Mouse (Mus musculus) limb, embryonic 12.5 days (tissue): Measurements from ENCODE around the gene Wbp1. TPM values are rescaled to one million over a fixed set of nuclear protein-coding genes. Genes with fewer than 3 reads are reported as not detected.
A peak's percentile ranks its signal among the peaks of the same experiment; 100 is the strongest.

ENCODE experiments used
- ATAC-seq: fragments of 200-750 bp; cut with Nextera tagmentation; 2 replicates; pipeline ENCODE4 v1.8.0; 2017; ENCODE audit warnings: low read depth, moderate TSS enrichment; ENCODE audit not compliant: insufficient number of reproducible peaks, insufficient read depth, low FRiP score, low TSS enrichment
- H3K27ac ChIP-seq: fragments of 300-500 bp; sonication (generic); 2 replicates; pipeline ENCODE4 v1.5.1; 2016; ENCODE audit warnings: mild to moderate bottlenecking, moderate library complexity
- H3K27me3 ChIP-seq: fragments of 300-500 bp; sonication (generic); 2 replicates; pipeline ENCODE4 v1.6.1; 2016; ENCODE audit warnings: mild to moderate bottlenecking, moderate library complexity
- H3K36me3 ChIP-seq: fragments of 300-500 bp; sonication (generic); 2 replicates; pipeline ENCODE4 v1.6.1; 2016; ENCODE audit warnings: mild to moderate bottlenecking, moderate library complexity
- H3K4me1 ChIP-seq: fragments of 300-500 bp; sonication (generic); replicated peaks from 2 replicates; pipeline ENCODE4 v1.6.1; 2016
- H3K4me2 ChIP-seq: fragments of 300-500 bp; sonication (generic); 2 replicates; pipeline ENCODE4 v1.6.1; 2016; ENCODE audit warnings: mild to moderate bottlenecking, moderate library complexity
- H3K4me3 ChIP-seq: fragments of 300-500 bp; sonication (generic); replicated peaks from 2 replicates; pipeline ENCODE4 v1.5.1; 2016; ENCODE audit warnings: mild to moderate bottlenecking
- H3K9ac ChIP-seq: fragments of 300-500 bp; sonication (generic); replicated peaks from 2 replicates; pipeline ENCODE4 v1.6.1; 2016; ENCODE audit warnings: mild to moderate bottlenecking, moderate library complexity
- H3K9me3 ChIP-seq: fragments of 300-500 bp; sonication (generic); 2 replicates; pipeline ENCODE4 v1.6.1; 2016; ENCODE audit warnings: mild to moderate bottlenecking, moderate library complexity
- WGBS: fragments of 180-500 bp; shearing (Covaris S2); methylation state at CpG from one replicate; pipeline ENCODE4 v1.1.7; 2016; 5-methylcytosine and 5-hydroxymethylcytosine counted together
- polyA plus RNA-seq: library from polyadenylated mRNA; unstranded; fragments of >200 nt; fragmentation: Nextera tagmentation; extraction: Ambion mirVana; gene quantifications from 2 replicates; pipeline ENCODE4 v1.2.1, GENCODE M21; 2016

Gene Wbp1
- polyA plus RNA-seq, 1 experiment from 2014 or later, result 219 TPM

GRCm38 (mm10) chr6:83156259-83156684 is 34.9 kb upstream of the Wbp1 start, which contains the start of the genes Wdr54 and 1700003E16Rik:
Wdr54 (minus strand) TSS chr6:83156397.
1700003E16Rik (plus strand) TSS chr6:83156404.
- Histone ChIP-seq H3K27ac (no peak within 1 kb of the TSS), H3K4me1 (peaks cover 21% of the 10 kb centered on the region), H3K36me3 (peaks cover 24% of the 10 kb centered on the region), H3K27me3 (peaks cover 16% of the 10 kb centered on the region), H3K4me2 (peak within 1 kb of the TSS; percentile 86), H3K4me3 (peak within 1 kb of the TSS; percentile 57), H3K9ac (peak within 1 kb of the TSS; percentile 67), H3K9me3 (no peaks in the 10 kb centered on the region)
- ATAC-seq, result peak; percentile 89
- WGBS, result 2% methylated on average over 32 of the region's 32 CpGs

GRCm38 (mm10) chr6:83155552-83156238 is 34.3 kb upstream of the Wbp1 start:
- Histone ChIP-seq H3K36me3 (peaks cover 30% of the 10 kb centered on the region), H3K4me2 (peak overlapping the region; percentile 86), H3K27ac (no peak overlapping the region), H3K9ac (peak overlapping the region; percentile 67), H3K4me1 (peaks cover 21% of the 10 kb centered on the region), H3K27me3 (peaks cover 10% of the 10 kb centered on the region), H3K9me3 (no peaks in the 10 kb centered on the region), H3K4me3 (peak overlapping the region; percentile 57)
- ATAC-seq, result peak; percentile 21; the same call in 1 of the 2 replicates
- 8% methylated on average over 23 of the region's 23 CpGs for WGBS

- Histone ChIP-seq H3K4me1 (peaks cover 21% of the 10 kb centered on the region), H3K36me3 (peaks cover 52% of the 10 kb centered on the region), H3K9ac (no peak overlapping the region), H3K9me3 (no peaks in the 10 kb centered on the region), H3K27me3 (no peaks in the 10 kb centered on the region), H3K4me3 (no peak overlapping the region), H3K27ac (no peak overlapping the region), H3K4me2 (no peak overlapping the region)
- no peak for ATAC-seq
- 74% methylated on average over 5 of the region's 5 CpGs for WGBS
These were observed 32.1 kb upstream of the Wbp1 start for GRCm38 (mm10) chr6:83153485-83153884.

GRCm38 (mm10) chr6:83153038-83153437 is 31.7 kb upstream of the Wbp1 start:
- no peak for ATAC-seq
- no peak overlapping the region for H3K4me3 ChIP-seq
- peaks cover 21% of the 10 kb centered on the region for H3K4me1 ChIP-seq
- no peaks in the 10 kb centered on the region for H3K27me3 ChIP-seq
- H3K27ac ChIP-seq, result no peak overlapping the region
- 87% methylated on average over 12 of the region's 12 CpGs for WGBS
- no peaks in the 10 kb centered on the region for H3K9me3 ChIP-seq
- H3K4me2 ChIP-seq, result no peak overlapping the region
- no peak overlapping the region for H3K9ac ChIP-seq
- H3K36me3 ChIP-seq, result peaks cover 57% of the 10 kb centered on the region

GRCm38 (mm10) chr6:83151721-83152120 is 30.4 kb upstream of the Wbp1 start:
- H3K4me1 ChIP-seq, result peaks cover 24% of the 10 kb centered on the region
- WGBS, result 32% methylated on average over 8 of the region's 8 CpGs
- no peak overlapping the region for H3K9ac ChIP-seq
- H3K9me3 ChIP-seq, result no peaks in the 10 kb centered on the region
- H3K4me3 ChIP-seq, result no peak overlapping the region
- H3K27me3 ChIP-seq, result no peaks in the 10 kb centered on the region
- no peak for ATAC-seq
- H3K4me2 ChIP-seq, result no peak overlapping the region
- peaks cover 70% of the 10 kb centered on the region for H3K36me3 ChIP-seq
- H3K27ac ChIP-seq, result no peak overlapping the region

GRCm38 (mm10) chr6:83147280-83147679 is 25.9 kb upstream of the Wbp1 start:
- H3K9ac ChIP-seq, result no peak overlapping the region
- no peaks in the 10 kb centered on the region; the same call in 1 of the 2 replicates for H3K27me3 ChIP-seq
- peaks cover 69% of the 10 kb centered on the region for H3K36me3 ChIP-seq
- WGBS, result 68% methylated on average over 7 of the region's 7 CpGs
- H3K9me3 ChIP-seq, result no peaks in the 10 kb centered on the region
- no peak overlapping the region for H3K4me2 ChIP-seq
- no peak for ATAC-seq
- H3K4me3 ChIP-seq, result no peak overlapping the region
- peaks cover 28% of the 10 kb centered on the region for H3K4me1 ChIP-seq
- H3K27ac ChIP-seq, result peak overlapping the region; percentile 2; the same call in 1 of the 2 replicates

GRCm38 (mm10) chr6:83145805-83146204 is 24.4 kb upstream of the Wbp1 start:
- WGBS, result 53% methylated on average over 9 of the region's 9 CpGs
- no peaks in the 10 kb centered on the region for H3K9me3 ChIP-seq
- 0 out of 2 replicates have a peak overlapping the region, but pooled peaks have one; percentile 8 for H3K9ac ChIP-seq
- no peak for ATAC-seq
- no peak overlapping the region for H3K4me2 ChIP-seq
- peaks cover 54% of the 10 kb centered on the region for H3K36me3 ChIP-seq
- H3K27me3 ChIP-seq, result no peaks in the 10 kb centered on the region; the same call in 1 of the 2 replicates
- H3K4me1 ChIP-seq, result peaks cover 39% of the 10 kb centered on the region
- H3K27ac ChIP-seq, result peak overlapping the region; percentile 60
- no peak overlapping the region for H3K4me3 ChIP-seq

GRCm38 (mm10) chr6:83145209-83145608 is 23.9 kb upstream of the Wbp1 start:
- 88% methylated on average over 2 of the region's 2 CpGs for WGBS
- H3K27me3 ChIP-seq, result no peaks in the 10 kb centered on the region; the same call in 1 of the 2 replicates
- peaks cover 42% of the 10 kb centered on the region for H3K4me1 ChIP-seq
- H3K4me2 ChIP-seq, result no peak overlapping the region
- H3K9me3 ChIP-seq, result no peaks in the 10 kb centered on the region
- H3K36me3 ChIP-seq, result peaks cover 48% of the 10 kb centered on the region
- no peak for ATAC-seq
- no peak overlapping the region for H3K9ac ChIP-seq
- H3K4me3 ChIP-seq, result no peak overlapping the region
- H3K27ac ChIP-seq, result peak overlapping the region; percentile 60; the same call in 1 of the 2 replicates

- Histone ChIP-seq H3K4me1 (peaks cover 65% of the 10 kb centered on the region), H3K27ac (no peak overlapping the region)
These were observed 21.5 kb upstream of the Wbp1 start for GRCm38 (mm10) chr6:83142886-83143285.

GRCm38 (mm10) chr6:83142211-83142731 is 20.9 kb upstream of the Wbp1 start:
- no peak for ATAC-seq
- no peak overlapping the region for H3K27ac ChIP-seq

More at GRCm38 (mm10) chr6:83142886-83143285, 21.5 kb upstream of the Wbp1 start:
- H3K9me3 ChIP-seq, result no peaks in the 10 kb centered on the region
- H3K4me3 ChIP-seq, result no peak overlapping the region
- ATAC-seq, result no peak
- WGBS, result 35% methylated on average over 11 of the region's 11 CpGs
- peaks cover 35% of the 10 kb centered on the region for H3K36me3 ChIP-seq
- H3K27me3 ChIP-seq, result no peaks in the 10 kb centered on the region; the same call in 1 of the 2 replicates
- no peak overlapping the region for H3K9ac ChIP-seq
- peak overlapping the region; percentile 73 for H3K4me2 ChIP-seq

GRCm38 (mm10) chr6:83141636-83142035 is 20.3 kb upstream of the Wbp1 start:
- Histone ChIP-seq H3K36me3 (peaks cover 23% of the 10 kb centered on the region), H3K4me2 (peak overlapping the region; percentile 73), H3K9me3 (no peaks in the 10 kb centered on the region), H3K9ac (peak overlapping the region; percentile 61), H3K27me3 (no peaks in the 10 kb centered on the region; the same call in 1 of the 2 replicates), H3K4me1 (peaks cover 65% of the 10 kb centered on the region), H3K4me3 (peak overlapping the region; percentile 36), H3K27ac (no peak overlapping the region)
- no peak for ATAC-seq
- 29% methylated on average over 4 of the region's 4 CpGs for WGBS

More at GRCm38 (mm10) chr6:83142211-83142731, 20.9 kb upstream of the Wbp1 start:
- Histone ChIP-seq H3K27me3 (no peaks in the 10 kb centered on the region; the same call in 1 of the 2 replicates), H3K9me3 (no peaks in the 10 kb centered on the region), H3K9ac (peak overlapping the region; percentile 61), H3K36me3 (peaks cover 29% of the 10 kb centered on the region), H3K4me1 (peaks cover 68% of the 10 kb centered on the region), H3K4me2 (peak overlapping the region; percentile 73), H3K4me3 (peak overlapping the region; percentile 36)
- WGBS, result 4% methylated on average over 41 of the region's 41 CpGs
